Mouse (Mus musculus): Measurements from ENCODE around the gene Emx1.

GRCm38 (mm10) chr6:85237595-85238337, 50.5 kb downstream of the Emx1 start:
- TF ChIP-seq CTCF (conservative IDR thresholded peaks at IDR 0.05; ENCODE audit: low read length) (no peak), NANOG (IDR thresholded peaks at IDR 0.05; ENCODE audit: borderline replicate concordance, low read length) (no peak), POU5F1 (IDR thresholded peaks at IDR 0.05; ENCODE audit: borderline replicate concordance, low read length) (no peak)
